25 mouse cellular contexts compared by ENCODE assay signal in the genomic region with DNA sequence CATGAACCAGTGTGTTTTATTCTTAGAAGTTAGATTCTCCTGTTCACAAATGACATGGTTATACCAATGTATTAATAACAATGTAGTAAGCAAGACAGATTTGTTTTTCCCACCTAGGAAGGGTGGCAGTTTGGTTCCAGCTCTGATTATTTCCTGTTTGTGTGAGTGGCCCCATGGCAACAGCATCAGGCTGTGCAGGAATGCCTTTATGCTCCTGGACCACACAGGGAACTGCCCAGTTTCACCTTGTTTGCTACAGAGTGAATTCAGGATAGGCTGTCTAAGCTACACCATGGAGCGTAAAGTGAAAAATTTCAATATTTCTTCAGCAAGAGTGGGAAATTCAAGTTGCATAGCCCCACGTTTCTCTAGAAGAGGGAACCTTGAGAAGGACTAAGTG.
DNase-seq lines count a peak whose midpoint lies in the region; ATAC-seq and TF ChIP-seq lines count a peak whose summit lies in the region.
"Had no signal": no experiment of that assay in that cellular context is flagged by ENCODE, and none has a peak within 500 bp of the region (broad histone marks: within the 10 kb centered on the region; RNA-seq: fewer than 3 reads in every experiment).

No protein-coding gene starts in this region.

- H3K27me3 ChIP-seq in midbrain, postnatal 0 days (ENCODE audit: insufficient read depth, low read length), result no peaks in the 10 kb centered on the region
- H3K27me3 ChIP-seq in midbrain, embryonic 16.5 days (ENCODE audit: control insufficient read depth, insufficient read depth, low read depth, low read length), result no peaks in the 10 kb centered on the region
- H3K27me3 ChIP-seq: embryonic facial prominence, embryonic 13.5 days; forebrain, embryonic 13.5 days; heart, embryonic 12.5 days; heart, embryonic 15.5 days; hindbrain, embryonic 13.5 days had no signal

- H3K9ac ChIP-seq in midbrain, postnatal 0 days (replicated peaks; ENCODE audit: low read length, poor library complexity, severe bottlenecking), result no peak overlapping the region
- H3K9ac ChIP-seq in midbrain, embryonic 16.5 days (ENCODE audit: low read depth, low read length), result no peak overlapping the region
- H3K9ac ChIP-seq: embryonic facial prominence, embryonic 13.5 days; forebrain, embryonic 13.5 days; heart, embryonic 12.5 days; heart, embryonic 15.5 days; hindbrain, embryonic 13.5 days had no signal

- no peak for ATAC-seq in midbrain, postnatal 0 days (ENCODE audit: low FRiP score)
- no peak for ATAC-seq in midbrain, embryonic 16.5 days
- ATAC-seq: activated CD4-positive, CD25-positive, alpha-beta regulatory T cell, adult 4 months; forebrain, embryonic 13.5 days; forebrain, embryonic 16.5 days had no signal

- no peak overlapping the region for H3K4me3 ChIP-seq in layer of hippocampus, adult 2 months
- H3K4me3 ChIP-seq in midbrain, postnatal 0 days (ENCODE audit: low read depth, low read length), result no peak overlapping the region
- no peak overlapping the region for H3K4me3 ChIP-seq in midbrain, embryonic 16.5 days (ENCODE audit: low read depth, low read length)
- H3K4me3 ChIP-seq: embryonic facial prominence, embryonic 10.5 days; embryonic facial prominence, embryonic 13.5 days; erythroblast, embryonic 14.5 days; forebrain, embryonic 13.5 days; heart, embryonic 12.5 days; heart, embryonic 15.5 days; hindbrain, embryonic 10.5 days; hindbrain, embryonic 13.5 days had no signal

- no peaks in the 10 kb centered on the region for H3K9me3 ChIP-seq in midbrain, postnatal 0 days (ENCODE audit: low read length)
- no peaks in the 10 kb centered on the region for H3K9me3 ChIP-seq in midbrain, embryonic 16.5 days (replicated peaks; ENCODE audit: control insufficient read depth, low read length, poor library complexity, severe bottlenecking)
- H3K9me3 ChIP-seq: embryonic facial prominence, embryonic 10.5 days; embryonic facial prominence, embryonic 13.5 days; forebrain, embryonic 13.5 days; heart, embryonic 12.5 days; heart, embryonic 15.5 days; hindbrain, embryonic 10.5 days; hindbrain, embryonic 13.5 days had no signal

- no peaks in the 10 kb centered on the region for H3K36me3 ChIP-seq in midbrain, postnatal 0 days (ENCODE audit: insufficient read depth, low read length)
- no peaks in the 10 kb centered on the region for H3K36me3 ChIP-seq in midbrain, embryonic 16.5 days (ENCODE audit: control insufficient read depth, insufficient read depth, low read length)
- H3K36me3 ChIP-seq: embryonic facial prominence, embryonic 10.5 days; embryonic facial prominence, embryonic 13.5 days; heart, embryonic 12.5 days; heart, embryonic 15.5 days; hindbrain, embryonic 10.5 days; hindbrain, embryonic 13.5 days had no signal

- peak overlapping the region; percentile 5; the same call in 1 of the 2 replicates for H3K27ac ChIP-seq in layer of hippocampus, adult 2 months
- no peak overlapping the region for H3K27ac ChIP-seq in midbrain, postnatal 0 days (ENCODE audit: low read depth, low read length)
- no peak overlapping the region for H3K27ac ChIP-seq in midbrain, embryonic 16.5 days (ENCODE audit: low read length)
- H3K27ac ChIP-seq: embryonic facial prominence, embryonic 10.5 days; embryonic facial prominence, embryonic 13.5 days; forebrain, embryonic 13.5 days; heart, embryonic 15.5 days; hindbrain, embryonic 10.5 days; hindbrain, embryonic 13.5 days had no signal

- no peak for TF ChIP-seq CTCF in layer of hippocampus, adult 2 months (conservative IDR thresholded peaks at IDR 0.05)
- TF ChIP-seq CTCF in midbrain, postnatal 0 days (IDR thresholded peaks at IDR 0.05), result no peak

- WGBS in midbrain, postnatal 0 days, result 70% methylated on average over 2 of the region's 2 CpGs
- 62% methylated on average over 2 of the region's 2 CpGs for WGBS in midbrain, embryonic 16.5 days

- peak; percentile 13 for DNase-seq in embryo, embryonic 11 days
- DNase-seq in embryo, embryonic 10 days (ENCODE audit: low spot score), result no peak
- DNase-seq in layer of hippocampus, adult 2 months (ENCODE audit: low spot score in 2 of 2), result no peak
- DNase-seq in layer of hippocampus, postnatal 36 days, result no peak
- peak; percentile 19 for DNase-seq in midbrain, postnatal 0 days (ENCODE audit: low spot score)
- DNase-seq: adrenal gland, adult 8-10 months; adrenal gland, postnatal 25 days; cerebellum, adult 18-20 months; cerebellum, adult 9-10 months; cerebellum, postnatal 14 days; gastrocnemius, postnatal 25 days; heart, adult 18-20 months; heart, postnatal 10 days; heart, postnatal 36 days had no signal

- peaks cover 3% of the 10 kb centered on the region; the same call in 1 of the 2 replicates for H3K4me1 ChIP-seq in midbrain, postnatal 0 days (ENCODE audit: insufficient read depth, low read length)
- H3K4me1 ChIP-seq in midbrain, embryonic 16.5 days (ENCODE audit: control insufficient read depth, insufficient read depth, low read length), result peaks cover 15% of the 10 kb centered on the region
- H3K4me1 ChIP-seq: embryonic facial prominence, embryonic 10.5 days; heart, embryonic 15.5 days had no signal

- no peak overlapping the region for H3K4me2 ChIP-seq in midbrain, postnatal 0 days (ENCODE audit: low read depth, low read length, poor library complexity, severe bottlenecking)
- H3K4me2 ChIP-seq in midbrain, embryonic 16.5 days (ENCODE audit: low read length), result no peak overlapping the region
- H3K4me2 ChIP-seq: embryonic facial prominence, embryonic 13.5 days; forebrain, embryonic 13.5 days; heart, embryonic 12.5 days; heart, embryonic 15.5 days; hindbrain, embryonic 13.5 days had no signal

Comparison
In these comparisons a context has a peak if more than half of its experiments do, and no peak if none do; other contexts are left out.
1. DNase-seq: peak in embryo, embryonic 11 days (single experiment) and midbrain, postnatal 0 days (single experiment); none in embryo, embryonic 10 days (single experiment), layer of hippocampus, adult 2 months (0 of 2) and layer of hippocampus, postnatal 36 days (0 of 2).